Mouse (Mus musculus) limb, embryonic 11.5 days (tissue): Measurements from ENCODE around the gene Gucy1b2. TPM values are rescaled to one million over a fixed set of nuclear protein-coding genes. Genes with fewer than 3 reads are reported as not detected.

Experiments
- ATAC-seq: fragments of 200-750 bp; cut with Nextera tagmentation; 2 replicates; pipeline ENCODE4 v1.8.0; 2017; ENCODE audit warnings: low read depth; ENCODE audit not compliant: insufficient number of reproducible peaks, low FRiP score, low TSS enrichment
- DNase-seq: peaks from one replicate; pipeline ENCODE4 v3.0.0-alpha.2; 2015; ENCODE audit warnings: low spot score
- H3K27ac ChIP-seq: fragments of 300-500 bp; sonication (generic); replicated peaks from 2 replicates; pipeline ENCODE4 v1.5.1; 2014; ENCODE audit warnings: low read depth, mild to moderate bottlenecking, low read length
- H3K27me3 ChIP-seq: fragments of 300-500 bp; sonication (generic); 2 replicates; pipeline ENCODE4 v1.6.1; 2014; ENCODE audit warnings: mild to moderate bottlenecking, low read length, mixed read lengths; ENCODE audit not compliant: control insufficient read depth, insufficient read depth
- H3K36me3 ChIP-seq: fragments of 300-500 bp; sonication (generic); 2 replicates; pipeline ENCODE4 v1.6.1; 2014; ENCODE audit warnings: mild to moderate bottlenecking, low read length, moderate library complexity, mixed read lengths; ENCODE audit not compliant: control insufficient read depth, insufficient read depth
- H3K4me1 ChIP-seq: fragments of 300-500 bp; sonication (generic); 2 replicates; pipeline ENCODE4 v1.6.1; 2014; ENCODE audit warnings: low read length, mixed read lengths; ENCODE audit not compliant: control insufficient read depth, insufficient read depth
- H3K4me2 ChIP-seq: fragments of 300-500 bp; sonication (generic); 2 replicates; pipeline ENCODE4 v1.6.1; 2014; ENCODE audit warnings: low read depth, mild to moderate bottlenecking, moderate library complexity; ENCODE audit not compliant: severe bottlenecking
- H3K4me3 ChIP-seq: fragments of 300-500 bp; sonication (generic); 2 replicates; pipeline ENCODE4 v1.5.1; 2014; ENCODE audit warnings: low read depth, low read length
- H3K9ac ChIP-seq: fragments of 300-500 bp; sonication (generic); 2 replicates; pipeline ENCODE4 v1.6.1; 2014; ENCODE audit warnings: mild to moderate bottlenecking, low read length
- H3K9me3 ChIP-seq: fragments of 300-500 bp; sonication (generic); 2 replicates; pipeline ENCODE4 v1.6.1; 2016; ENCODE audit warnings: low read length; ENCODE audit not compliant: control insufficient read depth
- WGBS: fragments of 180-500 bp; shearing (Covaris S2); extraction: QIAGEN DNeasy Blood & Tissue Kit; methylation state at CpG from one replicate; pipeline ENCODE4 v1.1.7; 2014; 5-methylcytosine and 5-hydroxymethylcytosine counted together
- polyA plus RNA-seq: library from polyadenylated mRNA; unstranded; fragments of >200 nt; fragmentation: Nextera tagmentation; extraction: Ambion mirVana; gene quantifications from 2 replicates; pipeline ENCODE4 v1.2.1, GENCODE M21; 2014

Gucy1b2 gene
- polyA plus RNA-seq, 1 experiment from 2014 or later, result 0.05 TPM

GRCm38 (mm10) chr14:62454136-62454535 lies 2.0 kb downstream of the Gucy1b2 start:
- no peak overlapping the region for H3K4me2 ChIP-seq
- H3K9ac ChIP-seq, result no peak overlapping the region
- H3K9me3 ChIP-seq, result no peaks in the 10 kb centered on the region
- ATAC-seq (no peak), DNase-seq (no peak)
- H3K4me3 ChIP-seq, result no peak overlapping the region
- H3K4me1 ChIP-seq, result no peaks in the 10 kb centered on the region
- no peaks in the 10 kb centered on the region for H3K36me3 ChIP-seq
- H3K27me3 ChIP-seq, result 0 out of 2 replicates have a peak, but pooled peaks cover 2% of the 10 kb centered on the region
- WGBS, result 77% methylated on average over 3 of the region's 3 CpGs
- H3K27ac ChIP-seq, result no peak overlapping the region

- no peaks in the 10 kb centered on the region for H3K36me3 ChIP-seq
- DNase-seq (no peak), ATAC-seq (no peak)
- no peaks in the 10 kb centered on the region for H3K4me1 ChIP-seq
- WGBS, result 80% methylated on average over 11 of the region's 11 CpGs
- no peak overlapping the region for H3K27ac ChIP-seq
- H3K9me3 ChIP-seq, result no peaks in the 10 kb centered on the region
- H3K27me3 ChIP-seq, result 0 out of 2 replicates have a peak, but pooled peaks cover under 1% of the 10 kb centered on the region
- no peak overlapping the region for H3K4me2 ChIP-seq
- no peak overlapping the region for H3K9ac ChIP-seq
- no peak overlapping the region for H3K4me3 ChIP-seq
Observed at GRCm38 (mm10) chr14:62453276-62453675, 2.8 kb downstream of the Gucy1b2 start.

GRCm38 (mm10) chr14:62450706-62451105 lies 5.4 kb downstream of the Gucy1b2 start:
- WGBS, result 91% methylated on average over 1 of the region's 1 CpGs
- H3K9me3 ChIP-seq, result no peaks in the 10 kb centered on the region
- H3K4me1 ChIP-seq, result peaks cover 2% of the 10 kb centered on the region
- no peak for ATAC-seq
- H3K27me3 ChIP-seq, result no peaks in the 10 kb centered on the region
- no peak overlapping the region for H3K27ac ChIP-seq
- DNase-seq, result no peak
- no peak overlapping the region for H3K4me3 ChIP-seq
- no peak overlapping the region for H3K4me2 ChIP-seq
- H3K36me3 ChIP-seq, result no peaks in the 10 kb centered on the region
- no peak overlapping the region for H3K9ac ChIP-seq

GRCm38 (mm10) chr14:62447214-62447548 lies 8.9 kb downstream of the Gucy1b2 start:
- WGBS, result 90% methylated on average over 3 of the region's 3 CpGs
- no peaks in the 10 kb centered on the region for H3K36me3 ChIP-seq
- no peaks in the 10 kb centered on the region for H3K9me3 ChIP-seq
- no peak overlapping the region for H3K4me2 ChIP-seq
- H3K4me1 ChIP-seq, result peaks cover 2% of the 10 kb centered on the region
- no peaks in the 10 kb centered on the region for H3K27me3 ChIP-seq
- DNase-seq (no peak), ATAC-seq (no peak)
- no peak overlapping the region for H3K27ac ChIP-seq
- no peak overlapping the region for H3K4me3 ChIP-seq
- no peak overlapping the region for H3K9ac ChIP-seq

- DNase-seq, result peak; percentile 28
- no peak for ATAC-seq
- Histone ChIP-seq H3K4me2 (no peak overlapping the region), H3K4me1 (peaks cover 2% of the 10 kb centered on the region), H3K27ac (no peak overlapping the region), H3K4me3 (no peak overlapping the region), H3K9ac (no peak overlapping the region), H3K9me3 (no peaks in the 10 kb centered on the region), H3K27me3 (no peaks in the 10 kb centered on the region), H3K36me3 (no peaks in the 10 kb centered on the region)
- 48% methylated on average over 7 of the region's 7 CpGs for WGBS
Observed at GRCm38 (mm10) chr14:62446385-62447213, 9.5 kb downstream of the Gucy1b2 start.

- no peak for DNase-seq
- H3K27ac ChIP-seq, result no peak overlapping the region
- no peak for ATAC-seq
Observed at GRCm38 (mm10) chr14:62443840-62444430, 12.2 kb downstream of the Gucy1b2 start.

GRCm38 (mm10) chr14:62442971-62443370 lies 13.1 kb downstream of the Gucy1b2 start:
- Histone ChIP-seq H3K36me3 (no peaks in the 10 kb centered on the region), H3K4me1 (peaks cover 2% of the 10 kb centered on the region), H3K9ac (no peak overlapping the region), H3K27me3 (no peaks in the 10 kb centered on the region), H3K9me3 (no peaks in the 10 kb centered on the region), H3K4me3 (no peak overlapping the region), H3K4me2 (no peak overlapping the region), H3K27ac (no peak overlapping the region)
- ATAC-seq (no peak), DNase-seq (no peak)
- 86% methylated on average over 1 of the region's 1 CpGs for WGBS

More at GRCm38 (mm10) chr14:62443840-62444430, 12.2 kb downstream of the Gucy1b2 start:
- Histone ChIP-seq H3K36me3 (no peaks in the 10 kb centered on the region), H3K9ac (no peak overlapping the region), H3K4me1 (peaks cover 2% of the 10 kb centered on the region), H3K4me3 (no peak overlapping the region), H3K9me3 (no peaks in the 10 kb centered on the region), H3K27me3 (no peaks in the 10 kb centered on the region), H3K4me2 (no peak overlapping the region)
- 36% methylated on average over 6 of the region's 6 CpGs for WGBS

- Histone ChIP-seq H3K4me2 (no peak overlapping the region), H3K4me3 (no peak overlapping the region)
- ATAC-seq, result no peak
Observed at GRCm38 (mm10) chr14:62440036-62440435, 16.1 kb downstream of the Gucy1b2 start.

More at GRCm38 (mm10) chr14:62440036-62440435, 16.1 kb downstream of the Gucy1b2 start:
- Histone ChIP-seq H3K27me3 (no peaks in the 10 kb centered on the region), H3K9ac (no peak overlapping the region), H3K4me1 (no peaks in the 10 kb centered on the region), H3K27ac (no peak overlapping the region), H3K9me3 (no peaks in the 10 kb centered on the region), H3K36me3 (no peaks in the 10 kb centered on the region)
- DNase-seq, result no peak
